Mouse (Mus musculus) activated CD4-positive, CD25-positive, alpha-beta regulatory T cell (primary cell): ENCODE data around the gene Oas1f. TPM values are rescaled to one million over a fixed set of nuclear protein-coding genes. Genes with fewer than 3 reads are reported as not detected.

Experiments used
- polyA plus RNA-seq, 2 experiments: library from polyadenylated mRNA; unstranded; fragments of 100-300 nt; shearing (Covaris generic); gene quantifications; one replicate each; pipeline ENCODE4 v1.2.1; 2017

The Oas1f gene
- polyA plus RNA-seq: not detected

GRCm38 (mm10) chr5:120847067-120847466, at the start of gene Oas1f:
TSS of gene Oas1f (plus strand) at chr5:120847367.

GRCm38 (mm10) chr5:120811951-120812819, 35.0 kb upstream of the Oas1f start, which contains the start of gene Oas1c:
TSS of gene Oas1c (minus strand) at chr5:120812514.

GRCm38 (mm10) chr5:120861121-120861520, 14.0 kb downstream of the Oas1f start, which contains the start of gene Oas1h:
TSS of gene Oas1h (plus strand) at chr5:120861421.

GRCm38 (mm10) chr5:120887413-120887812, 40.2 kb downstream of the Oas1f start, which contains the start of gene Oas1g:
TSS of gene Oas1g (minus strand) at chr5:120887613.

GRCm38 (mm10) chr5:120906791-120907733, 59.9 kb downstream of the Oas1f start, which contains the start of gene Oas1a:
TSS of gene Oas1a (minus strand) at chr5:120907521.

Other genes starting within 250 kb of the Oas1f start
- gene Rita1, start 234.8 kb upstream of the Oas1f start, polyA plus RNA-seq: 1 to 10 TPM; 2.6 to 3.1 TPM
- gene Ddx54, start 234.6 kb upstream of the Oas1f start, polyA plus RNA-seq: 10 to 100 TPM; 45.8 to 62.9 TPM
- under 1 TPM in 1 of 2 experiments, not detected in 1; 0.18 TPM for gene Cfap73, start 213.1 kb upstream of the Oas1f start, polyA plus RNA-seq
- gene Rasal1, start 198.6 kb upstream of the Oas1f start, polyA plus RNA-seq: 10 to 100 TPM; 11.4 to 15.4 TPM
- 100 to 1,000 TPM; 117 to 164 TPM for gene Dtx1, start 135.4 kb upstream of the Oas1f start, polyA plus RNA-seq
- 1 to 10 TPM; 1.5 to 5.5 TPM for gene Oas2, start 97.5 kb upstream of the Oas1f start, polyA plus RNA-seq
- gene Oas3, start 69.7 kb upstream of the Oas1f start, polyA plus RNA-seq: 10 to 100 TPM in 1 of 2 experiments, 1 to 10 TPM in 1; 3.5 to 24.9 TPM
- not detected for gene Oas1e, start 51.8 kb upstream of the Oas1f start, polyA plus RNA-seq
- 10 to 100 TPM; 12.6 to 13.1 TPM for gene Oas1c, start 34.9 kb upstream of the Oas1f start, polyA plus RNA-seq
- gene Oas1h, start 14.1 kb downstream of the Oas1f start, polyA plus RNA-seq: not detected
- 1 to 10 TPM in 1 of 2 experiments, under 1 TPM in 1; 0.29 to 1.2 TPM for gene Oas1g, start 40.2 kb downstream of the Oas1f start, polyA plus RNA-seq
- 10 to 100 TPM in 1 of 2 experiments, 1 to 10 TPM in 1; 4.8 to 67.8 TPM for gene Oas1a, start 60.2 kb downstream of the Oas1f start, polyA plus RNA-seq
- not detected for gene Oas1d, start 67.2 kb downstream of the Oas1f start, polyA plus RNA-seq
- under 1 TPM in 1 of 2 experiments, not detected in 1; 0.21 TPM for gene Rph3a, start 162.7 kb downstream of the Oas1f start, polyA plus RNA-seq